Mouse (Mus musculus) MEL (cell line): Measurements from ENCODE around the gene Bag3.

Experiments
- CTCF ChIP-seq, 3 experiments: IDR thresholded peaks in 2 of 3; conservative IDR thresholded peaks in 1 of 3; 2 replicates each; pipeline ENCODE4 v1.5.1; 2011 to 2012; ENCODE audit warnings: low read length in 3 of 3, low read depth in 2 of 3, mild to moderate bottlenecking in 2 of 3, improper control_type of control experiment in 1 of 3, inconsistent platforms in 1 of 3, mixed read lengths in 1 of 3, moderate library complexity in 1 of 3; ENCODE audit not compliant: control insufficient read depth in 1 of 3, insufficient read depth in 1 of 3, poor library complexity in 1 of 3, severe bottlenecking in 1 of 3
- USF1 ChIP-seq: IDR thresholded peaks from 2 replicates; pipeline ENCODE4 v1.6.1; 2014; ENCODE audit warnings: low read depth, mild to moderate bottlenecking, inconsistent platforms, low read length, improper control_type of control experiment, moderate library complexity

DNA sequence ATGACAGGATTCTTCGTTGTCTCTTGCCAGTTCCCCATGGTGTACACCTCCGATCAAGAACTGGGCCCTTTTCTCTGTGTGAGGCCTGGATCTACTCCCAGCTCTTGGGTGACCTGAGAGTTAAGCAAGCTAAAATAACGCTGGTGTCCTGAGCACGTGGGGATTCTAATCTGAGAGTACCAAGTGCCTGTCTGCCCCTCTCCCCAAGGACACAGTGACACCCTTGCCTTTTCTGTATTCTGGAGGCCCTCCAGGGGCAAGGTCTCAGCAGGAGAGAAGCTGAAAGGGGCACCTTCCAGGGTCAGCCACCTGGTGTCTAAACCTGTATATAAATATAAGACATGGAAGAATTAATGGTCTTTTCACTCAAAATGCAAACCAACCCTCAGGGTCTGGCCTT, 14.3 kb downstream of the Bag3 start:
- TF ChIP-seq USF1 (no peak), CTCF (IDR thresholded peaks at IDR 0.05 in 2 of 3, conservative IDR thresholded peaks at IDR 0.05 in 1 of 3; ENCODE audit: control insufficient read depth in 1 of 3, insufficient read depth in 1 of 3, low read depth in 2 of 3, low read length in 3 of 3, poor library complexity in 1 of 3, severe bottlenecking in 1 of 3) (no peak)
